Mouse (Mus musculus): Measurements from ENCODE around the gene Klhl8.

The Klhl8 gene

GRCm38 (mm10) chr5:103916595-103917356 lies 5.7 kb upstream of the Klhl8 start:
- no peak for DNase-seq (ENCODE audit: extremely low spot score, low spot score)

- DNase-seq (ENCODE audit: extremely low spot score, low spot score) = no peak
Observed at GRCm38 (mm10) chr5:103914335-103915226, 3.5 kb upstream of the Klhl8 start.

- DNase-seq (ENCODE audit: extremely low spot score, low spot score) = no peak
Observed at GRCm38 (mm10) chr5:103913150-103913549, 2.1 kb upstream of the Klhl8 start.

- no peak for DNase-seq (ENCODE audit: extremely low spot score, low spot score)
Observed at GRCm38 (mm10) chr5:103911555-103911954, 496 bp upstream of the Klhl8 start.

GRCm38 (mm10) chr5:103910156-103910555 lies 903 bp downstream of the Klhl8 start:
- no peak for DNase-seq (ENCODE audit: extremely low spot score, low spot score)

GRCm38 (mm10) chr5:103909466-103909865 lies 1.6 kb downstream of the Klhl8 start:
- no peak for DNase-seq (ENCODE audit: extremely low spot score, low spot score)

- DNase-seq (ENCODE audit: extremely low spot score, low spot score) = no peak
Observed at GRCm38 (mm10) chr5:103908851-103909250, 2.2 kb downstream of the Klhl8 start.

GRCm38 (mm10) chr5:103907844-103908243 lies 3.2 kb downstream of the Klhl8 start:
- DNase-seq (ENCODE audit: extremely low spot score, low spot score) = no peak

GRCm38 (mm10) chr5:103906173-103906572 lies 4.9 kb downstream of the Klhl8 start:
- no peak for DNase-seq (ENCODE audit: extremely low spot score, low spot score)

GRCm38 (mm10) chr5:103898310-103898709 lies 12.7 kb downstream of the Klhl8 start:
- DNase-seq (ENCODE audit: extremely low spot score, low spot score) = no peak

- DNase-seq (ENCODE audit: extremely low spot score, low spot score) = no peak
Observed at GRCm38 (mm10) chr5:103889766-103890165, 21.3 kb downstream of the Klhl8 start.

GRCm38 (mm10) chr5:103863759-103864158 lies 47.3 kb downstream of the Klhl8 start:
- DNase-seq (ENCODE audit: extremely low spot score, low spot score) = no peak

- no peak for DNase-seq (ENCODE audit: extremely low spot score, low spot score)
Observed at GRCm38 (mm10) chr5:103860622-103861021, 50.4 kb downstream of the Klhl8 start.

- DNase-seq (ENCODE audit: extremely low spot score, low spot score) = no peak
Observed at GRCm38 (mm10) chr5:103857151-103857550, 53.9 kb downstream of the Klhl8 start.

GRCm38 (mm10) chr5:103856286-103857009 lies 54.6 kb downstream of the Klhl8 start:
- DNase-seq (ENCODE audit: extremely low spot score, low spot score) = no peak

GRCm38 (mm10) chr5:103855483-103856211 lies 55.4 kb downstream of the Klhl8 start:
- no peak for DNase-seq (ENCODE audit: extremely low spot score, low spot score)

- DNase-seq (ENCODE audit: extremely low spot score, low spot score) = no peak
Observed at GRCm38 (mm10) chr5:103854807-103855194, 56.3 kb downstream of the Klhl8 start.

- DNase-seq (ENCODE audit: extremely low spot score, low spot score) = no peak
Observed at GRCm38 (mm10) chr5:103854041-103854806, 56.8 kb downstream of the Klhl8 start.

- no peak for DNase-seq (ENCODE audit: extremely low spot score, low spot score)
Observed at GRCm38 (mm10) chr5:103852756-103853549, 58.1 kb downstream of the Klhl8 start.

- DNase-seq (ENCODE audit: extremely low spot score, low spot score) = no peak
Observed at GRCm38 (mm10) chr5:103848546-103848945, 62.5 kb downstream of the Klhl8 start.

All from neural tube, embryonic 10.5 days (tissue).